Mouse (Mus musculus): Measurements from ENCODE around the gene Gca.

Gca gene

DNA sequence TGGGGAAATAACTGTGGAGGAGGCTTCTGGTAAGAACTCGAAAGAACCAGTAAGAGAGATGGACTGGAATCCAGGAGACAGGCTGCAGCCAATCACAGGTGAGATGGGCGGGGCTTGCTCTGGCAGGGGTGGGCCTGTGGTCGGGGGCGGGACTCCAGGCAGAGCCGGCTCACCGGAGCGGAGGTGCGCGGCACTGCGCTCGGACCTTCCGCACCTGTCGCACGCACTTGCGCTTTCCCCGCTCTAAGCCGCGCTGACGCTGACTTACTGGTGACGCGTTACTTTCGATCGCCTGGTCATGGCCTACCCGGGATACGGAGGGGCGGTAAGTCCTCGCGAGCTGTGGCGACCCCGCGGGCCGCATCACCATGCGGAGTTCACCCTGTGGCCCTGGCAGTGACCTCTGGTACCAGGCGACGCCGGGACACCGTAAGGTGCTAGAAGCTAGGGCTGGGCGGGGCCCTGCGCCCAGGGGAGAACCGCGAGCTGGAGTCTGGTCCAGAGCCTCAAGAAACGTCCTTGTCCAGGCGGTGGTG is at the start of gene Gca:
Gene Gca (plus strand): TSS at position 151 of the 536 bp plus-strand sequence.
- in situ Hi-C loops (cut with MseI, MboI), result no loop called here

DNA sequence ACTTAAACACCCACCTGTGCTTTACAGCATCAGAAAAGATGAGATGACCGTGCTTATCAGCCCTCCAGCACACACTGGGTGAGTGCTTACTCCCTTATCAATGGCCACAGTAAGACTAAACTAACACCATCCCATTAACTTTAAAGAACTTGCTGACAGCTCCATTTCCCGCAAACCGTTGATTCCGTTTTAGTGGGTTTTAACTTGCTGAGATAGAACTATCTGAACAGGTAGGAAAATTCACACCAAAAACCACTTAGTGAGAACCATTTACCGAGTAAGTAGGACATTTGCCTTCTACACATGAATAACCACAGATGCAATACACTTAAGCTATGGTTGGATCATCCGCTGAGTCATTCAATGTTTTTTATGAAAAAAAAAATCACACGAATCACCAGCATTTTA is 45.1 kb upstream of the Gca start:
- in situ Hi-C loops (cut with MseI, MboI), result no loop called here

DNA sequence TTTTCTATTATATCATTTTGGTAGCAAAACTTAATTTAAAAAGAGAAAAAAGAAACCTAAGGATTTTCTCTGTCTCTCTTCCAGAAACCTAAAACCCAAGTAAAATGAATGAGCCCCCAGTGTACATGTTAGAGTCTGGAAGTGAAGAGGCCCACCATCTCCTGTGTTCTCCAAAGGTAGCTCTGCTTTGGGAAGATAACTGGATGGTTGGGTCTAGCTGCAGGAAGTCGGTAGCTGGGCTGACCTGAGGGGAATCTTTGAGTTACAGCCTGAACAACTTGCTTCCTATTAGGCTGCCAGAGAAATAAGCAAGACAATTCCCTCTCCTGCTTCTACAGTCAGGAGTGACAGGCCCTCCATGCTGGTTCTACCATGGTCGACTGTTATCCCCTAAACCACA is 44.4 kb upstream of the Gca start:
- in situ Hi-C loops (cut with MseI, MboI), result no loop called here

DNA sequence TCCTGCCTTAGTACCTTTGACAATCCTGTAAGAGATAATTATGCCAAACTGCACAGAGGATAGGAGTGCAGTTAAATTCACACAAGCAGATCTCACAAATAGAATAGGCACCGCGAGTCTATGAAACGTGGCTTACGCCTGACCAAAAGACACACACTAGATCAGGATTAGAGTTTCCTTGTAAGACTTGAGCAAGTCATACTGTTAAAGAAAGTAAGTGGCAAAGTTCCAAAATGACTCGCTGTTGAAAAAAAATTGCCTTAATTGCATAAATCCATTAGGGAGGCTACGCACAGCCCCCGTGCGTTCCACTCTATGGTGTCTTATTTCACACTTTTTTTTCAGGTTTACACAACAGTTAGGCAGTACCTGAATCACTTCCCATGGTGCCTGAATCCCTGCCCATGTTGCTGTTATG is 41.1 kb upstream of the Gca start:
- in situ Hi-C loops (cut with MseI, MboI), result no loop called here

DNA sequence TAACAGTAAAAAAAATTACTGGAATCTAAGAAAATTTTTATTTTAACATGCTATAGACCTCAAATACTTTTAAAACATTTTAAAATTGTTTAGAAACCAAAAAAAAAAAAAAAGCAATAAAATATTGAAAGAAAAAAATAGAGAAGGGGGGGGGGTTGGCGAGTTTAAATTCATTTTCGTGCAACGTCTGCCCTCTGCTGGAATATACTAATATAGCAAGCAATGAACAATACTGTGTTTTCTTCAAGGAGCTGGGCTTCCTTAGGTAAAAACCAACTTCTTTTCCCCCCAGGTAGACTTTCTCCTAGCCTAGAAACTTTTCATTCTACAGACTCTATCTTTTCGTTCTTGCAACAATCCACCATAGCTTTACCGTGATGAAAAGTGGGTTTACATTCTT is 36.4 kb upstream of the Gca start:
- in situ Hi-C loops (cut with MseI, MboI), result no loop called here

DNA sequence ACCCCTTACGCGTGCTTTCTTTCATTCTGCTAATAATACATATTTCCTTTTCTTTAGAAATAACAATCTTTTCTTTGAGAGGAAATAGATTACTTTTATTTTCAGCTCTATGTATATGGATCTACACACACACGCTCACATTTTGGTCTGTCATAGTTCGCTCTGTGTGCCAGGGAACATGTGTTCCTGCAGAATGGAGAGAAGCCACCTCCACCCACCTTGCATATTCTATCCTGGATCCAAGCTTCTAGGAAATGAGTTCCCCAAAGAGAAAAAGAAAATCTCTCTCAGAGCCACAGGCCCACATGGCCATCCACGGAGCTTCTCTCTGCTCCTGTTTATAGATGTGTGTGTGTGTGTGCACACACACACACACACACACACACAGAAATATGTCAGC is 35.7 kb upstream of the Gca start:
- in situ Hi-C loops (cut with MseI, MboI), result no loop called here

DNA sequence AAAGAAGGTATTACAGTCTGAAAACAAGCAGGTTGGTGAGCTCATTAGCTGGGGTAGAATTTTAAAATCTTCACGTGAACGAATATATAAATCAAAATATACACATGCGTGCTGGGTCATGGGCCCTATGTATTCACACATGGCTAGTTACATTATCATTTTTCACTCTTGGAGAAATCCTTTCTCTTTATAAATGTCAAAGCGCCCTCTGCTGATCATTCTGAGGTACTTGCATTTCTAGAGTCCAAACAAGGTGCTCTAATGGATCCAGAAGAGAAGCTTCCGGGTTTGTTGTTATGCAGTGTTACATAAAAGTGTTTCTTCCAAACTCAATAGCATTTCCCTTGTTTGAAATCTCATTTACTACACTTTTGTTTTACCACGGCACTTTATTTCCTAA is 33.6 kb upstream of the Gca start:
- in situ Hi-C loops (cut with MseI, MboI), result no loop called here

DNA sequence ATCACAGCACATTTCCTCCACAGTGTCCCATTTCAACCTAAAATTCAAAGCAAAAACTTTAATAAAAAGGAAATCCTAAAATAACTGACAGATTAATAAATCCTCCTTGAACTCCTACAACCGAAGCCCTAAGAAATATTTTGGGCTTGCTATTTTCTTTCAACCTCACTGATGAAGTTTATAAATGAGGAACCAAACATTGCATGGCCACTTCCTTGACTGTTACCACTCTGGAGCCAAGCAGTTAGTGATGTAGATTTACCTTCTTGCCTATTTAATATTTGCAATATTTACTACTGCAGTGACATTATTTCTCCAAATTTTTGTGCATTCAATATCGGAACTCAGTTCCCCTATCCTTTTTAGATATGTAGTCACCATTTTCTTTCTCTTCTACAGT is 24.2 kb upstream of the Gca start:
- in situ Hi-C loops (cut with MseI, MboI), result no loop called here

DNA sequence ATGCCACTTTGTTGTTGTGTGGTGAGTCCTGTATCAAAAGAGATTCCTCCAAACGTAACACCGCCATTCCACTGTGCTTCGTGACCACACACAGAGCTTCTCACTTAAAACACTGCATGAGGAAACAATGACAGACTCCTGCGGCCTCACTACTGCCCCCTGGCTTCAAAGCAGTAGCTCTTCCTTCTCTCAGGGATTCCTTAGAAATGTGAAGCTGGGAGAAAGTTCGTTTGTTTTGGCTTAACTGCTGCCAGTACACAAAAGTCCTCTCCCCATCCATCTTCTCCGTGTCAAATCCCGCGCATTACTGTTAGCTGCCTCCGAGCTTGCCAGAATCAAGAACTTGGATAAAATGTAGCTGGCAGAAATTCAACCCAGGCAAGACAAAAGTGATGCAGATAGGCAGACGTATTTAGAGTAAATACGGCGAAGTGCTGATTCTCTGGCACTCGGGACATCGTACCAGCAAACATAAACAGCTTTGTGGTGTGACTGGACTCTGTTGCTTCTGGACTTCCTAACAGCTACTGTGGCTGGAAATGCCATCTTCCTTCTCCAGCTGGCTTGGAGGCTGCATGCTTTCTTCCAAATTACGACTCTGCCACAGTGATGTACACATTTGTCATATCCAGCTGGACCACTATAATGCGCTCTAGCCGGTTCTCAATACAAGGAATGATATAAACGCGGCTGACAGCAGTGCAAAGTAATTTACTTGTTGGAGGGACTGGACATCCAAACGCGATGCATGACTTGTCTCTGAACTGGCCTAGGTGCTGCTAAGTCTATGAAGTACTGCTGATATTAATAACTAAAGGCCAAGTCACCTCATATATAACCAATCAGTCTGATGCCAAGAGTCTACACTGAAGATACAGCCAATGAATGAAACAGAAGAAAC is 20.4 kb upstream of the Gca start:
- in situ Hi-C loops (cut with MseI, MboI), result no loop called here

DNA sequence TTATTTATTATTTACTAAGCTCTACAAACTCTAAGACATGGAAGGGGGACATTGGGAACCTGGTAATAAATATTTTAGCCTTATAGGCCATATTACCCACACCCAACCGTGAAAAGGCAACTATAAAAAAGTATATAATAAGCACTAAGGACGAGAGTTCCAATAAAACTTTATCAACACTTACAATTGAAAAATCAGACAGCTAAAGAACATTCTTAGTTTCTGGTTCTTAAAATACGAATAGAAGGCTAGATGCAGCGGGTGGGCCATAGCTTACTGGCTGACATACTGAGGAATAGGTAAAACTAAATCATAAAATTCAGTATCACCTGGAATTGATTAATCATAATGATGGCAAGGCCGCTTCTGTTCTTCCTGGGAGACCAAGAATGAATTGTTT is 19.2 kb upstream of the Gca start:
- in situ Hi-C loops (cut with MseI, MboI), result no loop called here

DNA sequence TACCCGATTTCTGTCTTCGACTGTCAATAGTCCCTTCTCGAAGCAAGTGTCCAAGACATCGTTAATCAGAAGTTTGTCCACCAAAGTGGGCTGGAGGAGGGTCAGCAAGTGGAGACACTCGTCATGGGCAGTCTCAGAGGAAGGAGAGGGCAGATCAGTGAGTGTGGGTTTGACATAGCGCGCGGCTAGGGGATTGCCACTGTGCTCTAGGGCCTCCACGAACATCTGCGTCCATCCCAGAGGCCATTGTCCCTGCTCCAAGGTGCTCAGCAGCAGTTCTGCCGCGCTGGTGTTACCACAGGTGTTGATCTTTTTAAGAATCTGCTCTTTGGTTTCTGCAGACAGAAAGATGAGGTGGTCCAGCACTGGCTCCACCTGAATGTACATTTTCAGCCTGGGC is 18.6 kb upstream of the Gca start:
- in situ Hi-C loops (cut with MseI, MboI), result no loop called here

DNA sequence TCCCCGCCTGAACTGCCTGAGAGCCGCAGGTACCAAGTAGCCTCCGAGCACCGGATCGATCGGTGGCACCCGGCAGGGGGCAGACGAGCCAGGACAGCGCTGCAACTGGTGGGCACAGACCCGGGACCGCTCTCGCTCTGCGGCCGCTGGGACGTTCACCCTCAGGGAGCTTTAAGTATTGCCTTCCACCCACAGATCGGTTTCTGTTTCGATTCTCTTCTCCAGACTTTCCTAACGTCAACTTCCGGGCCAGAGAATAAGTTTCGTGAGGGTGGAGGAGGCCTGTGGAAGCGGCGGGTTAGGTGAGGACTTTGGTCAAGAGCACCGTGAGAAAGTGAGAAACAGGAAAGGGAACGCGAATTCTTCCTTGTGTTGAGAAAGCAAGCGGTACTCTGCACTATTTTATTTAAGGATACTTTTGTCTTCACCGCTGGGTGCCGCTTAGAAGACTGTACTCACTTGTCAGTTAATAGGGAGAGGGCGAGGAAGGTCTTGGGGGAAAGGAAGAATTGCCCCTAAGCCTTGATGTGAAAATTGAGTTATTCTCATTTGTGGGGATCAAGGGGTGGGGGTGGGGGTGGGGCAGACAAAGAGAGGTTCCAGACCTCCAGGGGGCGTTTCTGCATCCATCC is 18.0 kb upstream of the Gca start, which contains the start of gene Ifih1:
Gene Ifih1 (minus strand): TSS at position 242 of the 632 bp plus-strand sequence.
- in situ Hi-C loops (cut with MseI, MboI), result no loop called here

DNA sequence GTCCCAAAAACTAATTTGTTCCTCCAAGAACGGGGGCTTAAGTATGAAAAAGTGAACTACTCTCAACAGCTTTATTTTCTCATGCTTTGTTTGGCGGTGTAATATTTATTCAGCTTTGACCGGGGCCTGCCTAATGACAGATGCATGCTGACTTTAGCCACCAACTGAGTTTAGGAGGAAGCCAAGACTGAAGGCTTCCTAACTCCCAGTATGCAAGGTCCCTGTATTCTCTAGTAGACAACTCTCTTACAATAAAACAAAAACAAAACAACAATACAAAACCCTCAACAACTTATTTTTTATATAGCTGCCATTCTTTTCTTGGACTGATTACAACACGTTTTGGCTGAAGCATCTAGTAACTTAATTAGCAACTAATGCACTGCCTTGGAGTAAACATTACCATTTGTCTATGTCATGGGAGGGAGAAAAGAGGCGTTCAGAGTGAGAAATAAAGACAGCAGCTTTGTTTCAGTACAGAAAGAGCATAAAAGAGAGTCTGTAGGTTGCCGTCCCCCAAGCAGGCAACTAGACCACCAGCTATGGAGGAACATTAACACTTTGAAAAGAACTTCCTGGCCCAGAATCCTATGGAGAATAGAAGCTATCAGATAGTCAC is 17.3 kb upstream of the Gca start:
- in situ Hi-C loops (cut with MseI, MboI), result no loop called here

DNA sequence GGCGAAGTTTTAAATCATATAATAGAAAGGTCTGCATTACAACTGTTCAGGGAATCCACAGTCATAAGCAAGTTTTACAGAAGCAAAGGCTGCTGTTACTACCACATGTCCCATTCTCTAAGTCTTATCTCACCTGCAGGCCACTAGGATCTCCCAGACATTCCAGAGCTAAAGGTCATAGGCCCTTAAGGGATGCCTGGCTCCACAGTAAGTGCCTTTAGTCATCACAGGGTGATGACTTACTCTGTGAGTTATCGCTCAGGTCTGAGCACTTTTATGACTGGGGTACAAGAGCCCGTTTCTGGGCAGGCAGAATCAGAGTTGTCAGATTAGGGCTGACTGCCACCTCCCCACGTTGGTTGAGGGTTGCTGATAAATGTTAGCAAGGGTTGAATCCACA is 12.2 kb upstream of the Gca start:
- in situ Hi-C loops (cut with MseI, MboI), result no loop called here

DNA sequence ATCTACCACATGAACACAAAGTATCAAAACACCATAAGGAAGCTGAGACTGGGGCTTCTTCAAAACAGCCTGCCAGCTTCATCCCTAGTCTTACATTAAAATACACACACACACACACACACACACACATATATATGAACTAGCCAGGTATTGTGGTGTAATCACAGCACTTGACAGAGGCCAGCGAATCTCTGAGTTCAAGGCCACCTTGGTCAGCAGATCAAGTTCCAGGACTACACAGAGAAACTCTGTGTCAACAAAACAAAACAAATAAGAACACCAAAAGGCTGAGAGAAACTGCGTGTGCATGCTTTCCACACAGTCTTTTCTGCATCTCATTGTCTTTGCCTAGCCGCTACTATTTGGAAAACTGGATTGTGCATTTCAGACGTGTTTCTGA is 11.6 kb upstream of the Gca start:
- in situ Hi-C loops (cut with MseI, MboI), result no loop called here

DNA sequence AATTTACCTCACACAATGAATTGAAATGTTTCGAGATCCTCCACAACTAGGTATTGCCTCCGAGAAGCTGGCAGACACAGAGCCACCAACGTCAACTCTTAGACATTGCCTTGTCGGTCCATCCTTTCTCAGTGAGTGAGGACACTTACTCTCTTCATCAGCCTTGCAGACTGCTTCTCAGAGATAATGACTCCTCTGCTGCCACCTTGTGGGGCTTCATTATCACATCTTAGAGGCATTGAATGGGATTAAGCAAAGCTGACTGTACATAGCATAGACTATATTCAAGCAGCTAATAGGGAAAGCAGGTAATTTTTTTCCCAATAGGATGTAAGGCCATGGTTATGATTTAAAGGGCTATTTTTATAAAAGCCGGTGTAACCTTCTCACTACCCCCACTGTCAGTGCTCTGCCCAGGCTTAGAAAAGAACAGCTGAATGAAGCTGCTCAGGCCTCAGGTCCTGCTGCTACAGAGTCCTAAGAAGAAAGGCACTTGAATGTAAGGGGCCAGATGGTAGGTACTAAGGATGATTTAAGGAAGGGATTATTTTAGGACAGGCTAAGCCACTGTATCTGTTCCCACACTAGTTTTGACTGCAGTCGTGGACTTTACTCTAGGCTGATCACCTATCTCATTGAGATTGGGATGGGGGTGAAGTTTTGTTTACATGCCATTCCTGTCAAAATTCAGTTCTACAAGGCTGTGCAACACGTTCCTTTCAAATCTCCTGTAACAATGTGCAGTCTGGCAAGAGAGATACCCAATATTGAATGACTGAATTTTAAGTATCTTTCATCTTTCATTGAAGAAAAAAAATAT is 9.4 kb upstream of the Gca start:
- in situ Hi-C loops (cut with MseI, MboI), result no loop called here

DNA sequence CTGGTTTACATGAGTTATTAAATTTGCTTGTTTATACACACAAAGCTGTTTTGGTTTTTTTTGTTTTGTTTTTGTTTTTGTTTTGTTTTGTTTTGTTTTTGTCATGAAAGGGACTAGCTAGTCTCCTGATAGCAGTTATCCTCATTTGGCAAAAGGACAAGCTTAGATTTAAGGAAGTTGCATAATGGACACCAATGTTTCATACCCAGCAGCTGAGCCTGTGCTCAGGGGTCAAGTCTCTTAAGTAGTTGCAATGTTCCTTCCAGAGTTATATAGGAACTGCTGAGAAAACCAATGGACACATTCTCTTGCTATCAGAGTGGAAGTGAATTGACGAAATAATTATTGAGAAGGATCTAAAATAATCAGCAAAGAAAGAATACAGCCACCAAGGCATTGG is 8.0 kb upstream of the Gca start:
- in situ Hi-C loops (cut with MseI, MboI), result no loop called here

DNA sequence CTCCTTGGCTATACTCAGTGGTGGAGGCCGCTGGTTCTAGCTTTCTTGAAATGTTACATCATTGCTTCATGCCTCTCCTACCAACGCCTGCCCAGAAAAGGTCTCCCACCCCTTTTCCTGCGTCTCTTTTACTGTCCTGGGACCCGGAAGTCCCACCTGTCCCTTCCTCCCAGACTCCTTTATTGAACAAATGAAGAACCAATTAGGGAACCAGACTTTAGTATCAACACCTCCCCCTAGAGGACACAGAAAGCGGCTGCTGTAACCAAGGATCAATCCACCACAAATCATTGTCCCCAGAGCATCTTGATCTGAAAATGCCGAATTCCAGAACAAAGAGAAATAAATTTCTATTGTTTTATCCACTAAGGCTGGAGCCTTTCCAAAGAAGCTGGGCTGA is 3.5 kb upstream of the Gca start:
- in situ Hi-C loops (cut with MseI, MboI), result no loop called here

DNA sequence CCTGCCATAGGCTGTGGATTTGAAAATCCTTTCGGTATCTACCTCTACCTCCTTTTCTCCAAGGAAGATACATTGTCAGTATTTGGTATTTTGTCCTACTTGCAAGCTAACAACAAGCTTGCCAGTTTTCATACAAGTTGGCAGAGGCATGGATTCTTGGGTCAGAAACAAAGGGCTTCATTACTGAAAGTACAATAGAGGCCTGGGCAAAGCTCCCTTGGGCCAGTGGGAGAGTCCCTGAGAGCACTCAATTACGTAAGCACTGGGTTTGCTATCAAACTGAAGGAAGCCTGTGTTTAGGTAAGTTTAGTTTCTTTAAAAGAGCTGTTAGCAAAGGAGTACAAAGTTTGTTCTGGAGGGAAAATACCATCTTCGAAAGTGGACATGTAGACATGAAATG is 1.5 kb upstream of the Gca start:
- in situ Hi-C loops (cut with MseI, MboI), result no loop called here

DNA sequence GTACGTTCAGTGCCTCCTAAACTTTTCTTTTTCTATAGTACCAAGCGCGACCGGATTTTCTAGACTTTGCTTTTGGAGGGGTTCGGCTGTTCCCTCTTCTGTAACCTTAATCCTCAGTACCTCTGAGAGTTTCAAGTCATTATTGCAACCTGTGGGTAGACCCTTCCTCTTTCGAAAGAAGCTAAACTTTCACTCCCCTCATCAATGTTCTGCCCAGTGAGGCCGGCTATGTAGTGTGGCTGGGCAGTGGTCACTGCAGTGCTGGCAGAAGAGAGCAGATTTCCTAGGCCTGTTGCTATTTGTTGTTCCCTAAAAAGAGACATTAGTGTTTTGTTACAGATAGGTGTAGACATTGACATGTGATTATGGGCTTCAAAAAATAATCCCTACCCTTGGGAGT is 754 bp downstream of the Gca start:
- in situ Hi-C loops (cut with MseI, MboI), result no loop called here

DNA sequence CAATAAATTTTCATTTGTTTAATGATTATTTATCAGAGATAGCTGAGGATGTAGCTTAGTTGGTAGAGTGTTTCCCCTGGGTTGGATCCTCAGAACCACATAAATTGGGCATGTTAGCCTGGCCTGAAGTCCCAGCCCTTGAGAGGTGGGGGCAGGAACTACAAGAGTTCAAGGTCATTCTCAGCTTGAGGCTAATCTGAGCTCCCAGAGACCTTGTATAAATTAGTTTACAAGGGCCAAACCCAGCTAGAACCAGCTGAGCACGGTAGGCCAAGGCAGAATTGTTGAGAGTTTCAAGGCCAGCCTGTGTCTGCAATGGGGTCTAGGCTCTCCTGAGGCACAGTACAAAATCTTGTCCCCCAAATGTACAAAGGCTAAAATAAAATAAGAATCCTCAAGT is 1.5 kb downstream of the Gca start:
- in situ Hi-C loops (cut with MseI, MboI), result no loop called here

DNA sequence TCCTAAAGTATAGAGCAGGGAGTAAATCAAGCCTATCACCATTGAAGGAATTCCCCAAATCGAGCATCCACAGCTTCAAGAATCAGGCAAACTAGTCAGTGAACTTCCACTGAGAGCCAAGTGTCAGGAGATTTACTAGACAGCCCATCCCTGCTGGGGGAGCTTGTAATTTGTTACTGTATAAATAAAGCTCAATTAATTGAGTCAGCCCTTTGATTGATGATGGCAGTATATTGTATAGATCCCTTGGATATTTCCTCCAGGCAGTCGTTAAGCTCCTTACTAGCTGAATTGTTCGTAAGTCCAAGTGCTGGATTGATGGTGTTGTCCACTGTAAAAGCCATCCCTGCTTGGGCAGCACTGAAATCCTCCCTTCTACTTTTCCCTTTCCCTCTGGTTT is 5.8 kb downstream of the Gca start:
- in situ Hi-C loops (cut with MseI, MboI), result no loop called here

All from mouse trophoblast stem cell (cell line).